Mouse (Mus musculus): ENCODE results near the gene Cpsf3. TPM values are rescaled to one million over a fixed set of nuclear protein-coding genes. Genes with fewer than 3 reads are reported as not detected.

Cpsf3 gene
- total and polyA plus RNA-seq, 2 experiments: 16.1 to 28.7 TPM

GRCm38 (mm10) chr12:21321170-21321569 lies 36.0 kb downstream of the Cpsf3 start:
- peak; percentile 93 for DNase-seq (ENCODE audit: extremely low read depth, low read depth, low spot score)
- Histone ChIP-seq H3K79me2 (ENCODE audit: control insufficient read depth, insufficient read depth, low read length) (no peaks in the 10 kb centered on the region), H3K4me1 (ENCODE audit: control insufficient read depth, insufficient read depth, low read length) (peaks cover 27% of the 10 kb centered on the region), H3K27me3 (ENCODE audit: control insufficient read depth, insufficient read depth, low read length) (no peaks in the 10 kb centered on the region), H3K9ac (ENCODE audit: low read depth, low read length) (no peak overlapping the region), H3K4me3 (ENCODE audit: insufficient read depth, low read depth, low read length) (no peak overlapping the region), H3K27ac (replicated peaks; ENCODE audit: insufficient read depth, low read depth, low read length) (peak overlapping the region; percentile 75), H3K36me3 (ENCODE audit: control insufficient read depth, insufficient read depth, low read length) (peaks cover 20% of the 10 kb centered on the region)
- no peak for TF ChIP-seq CTCF (IDR thresholded peaks at IDR 0.05; ENCODE audit: low read depth, low read length)
- no peak for TF ChIP-seq POLR2A (IDR thresholded peaks at IDR 0.05; ENCODE audit: extremely low read depth, insufficient read depth, low read length)
- WGBS: 22% methylated on average over 9 of the region's 9 CpGs

- Histone ChIP-seq H3K9ac (ENCODE audit: low read depth, low read length) (no peak overlapping the region), H3K79me2 (ENCODE audit: control insufficient read depth, insufficient read depth, low read length) (no peaks in the 10 kb centered on the region), H3K27me3 (ENCODE audit: control insufficient read depth, insufficient read depth, low read length) (no peaks in the 10 kb centered on the region), H3K4me1 (ENCODE audit: control insufficient read depth, insufficient read depth, low read length) (peaks cover 25% of the 10 kb centered on the region), H3K27ac (replicated peaks; ENCODE audit: insufficient read depth, low read depth, low read length) (no peak overlapping the region), H3K36me3 (ENCODE audit: control insufficient read depth, insufficient read depth, low read length) (peaks cover 29% of the 10 kb centered on the region), H3K4me3 (ENCODE audit: insufficient read depth, low read depth, low read length) (no peak overlapping the region)
- no peak for DNase-seq (ENCODE audit: extremely low read depth, low read depth, low spot score)
- WGBS: 74% methylated on average over 4 of the region's 4 CpGs
- no peak for TF ChIP-seq CTCF (IDR thresholded peaks at IDR 0.05; ENCODE audit: low read depth, low read length)
- TF ChIP-seq POLR2A (IDR thresholded peaks at IDR 0.05; ENCODE audit: extremely low read depth, insufficient read depth, low read length): no peak
These were observed 37.1 kb downstream of the Cpsf3 start for GRCm38 (mm10) chr12:21322296-21322695.

DNA sequence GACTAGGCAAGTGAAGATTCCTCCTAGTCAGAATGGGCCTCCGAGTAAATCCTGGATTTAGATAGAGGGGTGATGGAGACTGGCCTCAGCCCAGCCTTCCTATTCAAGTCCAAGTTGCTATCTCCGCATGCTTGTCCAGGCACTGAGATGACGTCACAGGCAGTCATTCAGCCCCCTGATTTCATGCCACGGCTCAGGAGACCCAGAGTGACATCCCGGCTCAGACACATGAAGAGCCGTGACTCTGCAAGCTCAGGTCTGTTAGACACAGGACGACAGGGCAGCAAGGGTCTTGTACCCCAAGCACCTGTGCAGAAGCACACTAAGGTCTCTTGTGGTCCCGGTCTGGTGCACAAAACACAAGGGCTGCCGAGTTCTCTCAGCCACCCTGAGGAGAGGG lies 37.7 kb downstream of the Cpsf3 start:
- H3K79me2 ChIP-seq (ENCODE audit: control insufficient read depth, insufficient read depth, low read length): no peaks in the 10 kb centered on the region
- H3K9ac ChIP-seq (ENCODE audit: low read depth, low read length): no peak overlapping the region
- no peak overlapping the region for H3K4me3 ChIP-seq (ENCODE audit: insufficient read depth, low read depth, low read length)
- H3K36me3 ChIP-seq (ENCODE audit: control insufficient read depth, insufficient read depth, low read length): peaks cover 31% of the 10 kb centered on the region
- no peak overlapping the region for H3K27ac ChIP-seq (replicated peaks; ENCODE audit: insufficient read depth, low read depth, low read length)
- 87% methylated on average over 9 of the region's 9 CpGs for WGBS
- peaks cover 23% of the 10 kb centered on the region for H3K4me1 ChIP-seq (ENCODE audit: control insufficient read depth, insufficient read depth, low read length)
- no peak for DNase-seq (ENCODE audit: extremely low read depth, low read depth, low spot score)
- H3K27me3 ChIP-seq (ENCODE audit: control insufficient read depth, insufficient read depth, low read length): no peaks in the 10 kb centered on the region
- no peak for TF ChIP-seq POLR2A (IDR thresholded peaks at IDR 0.05; ENCODE audit: extremely low read depth, insufficient read depth, low read length)
- no peak for TF ChIP-seq CTCF (IDR thresholded peaks at IDR 0.05; ENCODE audit: low read depth, low read length)

DNA sequence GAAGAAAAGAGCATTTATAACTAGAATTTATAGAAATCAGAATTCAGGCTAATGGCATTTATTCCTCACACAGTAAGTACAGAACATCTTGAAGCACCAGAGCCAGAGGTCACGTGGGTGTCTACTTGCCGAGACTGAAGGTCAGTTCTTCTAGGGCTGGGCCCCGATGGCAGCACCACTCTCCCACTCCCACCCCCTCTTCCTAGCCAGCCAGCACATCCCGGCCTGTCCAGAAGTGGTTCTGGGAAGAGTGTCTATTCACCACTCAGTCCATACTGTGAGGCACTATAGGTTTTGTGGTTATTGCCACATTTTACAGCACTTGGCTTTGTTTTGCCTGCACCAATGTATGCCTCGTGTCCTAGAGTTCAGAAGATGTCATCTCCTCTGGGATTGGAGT lies 38.9 kb downstream of the Cpsf3 start:
- peaks cover 35% of the 10 kb centered on the region for H3K36me3 ChIP-seq (ENCODE audit: control insufficient read depth, insufficient read depth, low read length)
- WGBS: 18% methylated on average over 5 of the region's 5 CpGs
- peak; percentile 51 for DNase-seq (ENCODE audit: extremely low read depth, low read depth, low spot score)

DNA sequence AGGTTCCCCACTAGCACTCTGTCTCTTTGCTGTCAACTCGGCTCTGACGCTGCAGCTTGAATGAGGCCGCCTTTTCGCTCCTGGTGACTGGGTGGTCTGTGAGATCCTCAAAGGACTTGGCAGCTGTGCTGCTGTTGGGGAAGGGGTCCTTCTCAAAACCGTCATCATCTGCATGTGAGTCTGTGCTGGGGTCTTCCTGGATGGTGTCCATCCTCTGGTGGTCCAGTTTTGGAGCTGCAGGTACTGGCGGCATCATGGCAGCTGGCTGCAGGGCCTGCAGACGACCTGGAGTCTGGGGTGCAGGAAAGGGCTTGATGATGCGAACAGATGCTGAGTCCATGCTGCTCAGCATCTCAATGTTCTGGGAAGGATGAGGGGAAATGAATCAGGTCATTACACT lies 40.1 kb downstream of the Cpsf3 start:
- Histone ChIP-seq H3K36me3 (ENCODE audit: control insufficient read depth, insufficient read depth, low read length) (peaks cover 43% of the 10 kb centered on the region), H3K4me1 (ENCODE audit: control insufficient read depth, insufficient read depth, low read length) (peaks cover 16% of the 10 kb centered on the region), H3K9ac (ENCODE audit: low read depth, low read length) (no peak overlapping the region), H3K27ac (replicated peaks; ENCODE audit: insufficient read depth, low read depth, low read length) (no peak overlapping the region), H3K79me2 (ENCODE audit: control insufficient read depth, insufficient read depth, low read length) (no peaks in the 10 kb centered on the region), H3K27me3 (ENCODE audit: control insufficient read depth, insufficient read depth, low read length) (no peaks in the 10 kb centered on the region), H3K4me3 (ENCODE audit: insufficient read depth, low read depth, low read length) (no peak overlapping the region)
- TF ChIP-seq POLR2A (IDR thresholded peaks at IDR 0.05; ENCODE audit: extremely low read depth, insufficient read depth, low read length) (no peak), CTCF (IDR thresholded peaks at IDR 0.05; ENCODE audit: low read depth, low read length) (no peak)
- WGBS: 95% methylated on average over 8 of the region's 8 CpGs
- DNase-seq (ENCODE audit: extremely low read depth, low read depth, low spot score): no peak

More for the DNA sequence above, 38.9 kb downstream of the Cpsf3 start:
- Histone ChIP-seq H3K4me3 (ENCODE audit: insufficient read depth, low read depth, low read length) (no peak overlapping the region), H3K9ac (ENCODE audit: low read depth, low read length) (no peak overlapping the region), H3K27me3 (ENCODE audit: control insufficient read depth, insufficient read depth, low read length) (no peaks in the 10 kb centered on the region), H3K27ac (replicated peaks; ENCODE audit: insufficient read depth, low read depth, low read length) (peak overlapping the region; percentile 54), H3K79me2 (ENCODE audit: control insufficient read depth, insufficient read depth, low read length) (no peaks in the 10 kb centered on the region), H3K4me1 (ENCODE audit: control insufficient read depth, insufficient read depth, low read length) (peaks cover 21% of the 10 kb centered on the region)
- TF ChIP-seq CTCF (IDR thresholded peaks at IDR 0.05; ENCODE audit: low read depth, low read length) (no peak), POLR2A (IDR thresholded peaks at IDR 0.05; ENCODE audit: extremely low read depth, insufficient read depth, low read length) (no peak)

DNA sequence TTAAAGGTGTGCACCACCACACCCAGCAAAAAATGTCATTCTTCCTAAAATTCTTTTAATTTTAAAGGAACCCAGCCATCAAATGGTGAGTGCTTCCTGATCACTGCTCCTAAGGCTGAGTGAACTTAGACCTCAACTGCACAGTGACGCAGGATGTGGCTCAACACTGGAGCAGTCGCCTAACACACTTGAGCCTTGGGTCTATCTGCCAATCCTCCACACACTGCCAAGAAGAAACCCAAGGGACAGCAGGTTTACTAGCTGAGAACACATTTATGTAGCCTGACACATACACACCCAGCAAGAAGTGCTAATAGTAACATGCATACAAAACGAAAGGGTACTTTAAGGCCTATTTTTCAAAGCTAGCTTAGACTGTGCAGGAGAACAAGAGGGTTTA lies 41.1 kb downstream of the Cpsf3 start:
- no peak for TF ChIP-seq CTCF (IDR thresholded peaks at IDR 0.05; ENCODE audit: low read depth, low read length)
- WGBS: 81% methylated on average over 3 of the region's 3 CpGs
- no peak overlapping the region for H3K27ac ChIP-seq (replicated peaks; ENCODE audit: insufficient read depth, low read depth, low read length)
- H3K4me1 ChIP-seq (ENCODE audit: control insufficient read depth, insufficient read depth, low read length): peaks cover 7% of the 10 kb centered on the region
- DNase-seq (ENCODE audit: extremely low read depth, low read depth, low spot score): no peak
- peaks cover 45% of the 10 kb centered on the region for H3K36me3 ChIP-seq (ENCODE audit: control insufficient read depth, insufficient read depth, low read length)
- H3K9ac ChIP-seq (ENCODE audit: low read depth, low read length): no peak overlapping the region
- H3K79me2 ChIP-seq (ENCODE audit: control insufficient read depth, insufficient read depth, low read length): no peaks in the 10 kb centered on the region
- no peaks in the 10 kb centered on the region for H3K27me3 ChIP-seq (ENCODE audit: control insufficient read depth, insufficient read depth, low read length)
- H3K4me3 ChIP-seq (ENCODE audit: insufficient read depth, low read depth, low read length): no peak overlapping the region

Data from liver, adult 2 months (tissue).